Mouse (Mus musculus): ENCODE data around the gene Sp8.

Sp8 gene

GRCm38 (mm10) chr12:118846221-118846620 is at the start of gene Sp8:
Gene Sp8, plus strand, starts transcription at chr12:118846329.
- no peak for DNase-seq

GRCm38 (mm10) chr12:118811328-118811961 is 34.7 kb upstream of the Sp8 start:
- DNase-seq, result no peak

GRCm38 (mm10) chr12:118814561-118814960 is 31.6 kb upstream of the Sp8 start:
- DNase-seq, result no peak

GRCm38 (mm10) chr12:118816156-118816555 is 30.0 kb upstream of the Sp8 start:
- DNase-seq, result no peak

GRCm38 (mm10) chr12:118829881-118830280 is 16.2 kb upstream of the Sp8 start:
- no peak for DNase-seq

- DNase-seq, result no peak
Measured at GRCm38 (mm10) chr12:118836411-118837341, 9.5 kb upstream of the Sp8 start.

GRCm38 (mm10) chr12:118837361-118837760 is 8.8 kb upstream of the Sp8 start:
- DNase-seq, result no peak

- DNase-seq, result no peak
Measured at GRCm38 (mm10) chr12:118838260-118838659, 7.9 kb upstream of the Sp8 start.

GRCm38 (mm10) chr12:118839398-118839797 is 6.7 kb upstream of the Sp8 start:
- no peak for DNase-seq

GRCm38 (mm10) chr12:118840301-118840700 is 5.8 kb upstream of the Sp8 start:
- DNase-seq, result no peak

GRCm38 (mm10) chr12:118840861-118841260 is 5.3 kb upstream of the Sp8 start:
- no peak for DNase-seq

- DNase-seq, result no peak
Measured at GRCm38 (mm10) chr12:118841381-118841922, 4.7 kb upstream of the Sp8 start.

- DNase-seq, result no peak
Measured at GRCm38 (mm10) chr12:118841971-118842550, 4.1 kb upstream of the Sp8 start.

GRCm38 (mm10) chr12:118842671-118843411 is 3.3 kb upstream of the Sp8 start:
- no peak for DNase-seq

- no peak for DNase-seq
Measured at GRCm38 (mm10) chr12:118844111-118844510, 2.0 kb upstream of the Sp8 start.

- no peak for DNase-seq
Measured at GRCm38 (mm10) chr12:118844841-118845240, 1.3 kb upstream of the Sp8 start.

GRCm38 (mm10) chr12:118845351-118845750 is 778 bp upstream of the Sp8 start:
- DNase-seq, result no peak

GRCm38 (mm10) chr12:118846649-118847321 is 656 bp downstream of the Sp8 start:
- DNase-seq, result no peak

- no peak for DNase-seq
Measured at GRCm38 (mm10) chr12:118847381-118847780, 1.3 kb downstream of the Sp8 start.

GRCm38 (mm10) chr12:118847861-118848495 is 1.8 kb downstream of the Sp8 start:
- DNase-seq, result no peak

- DNase-seq, result no peak
Measured at GRCm38 (mm10) chr12:118848496-118849202, 2.5 kb downstream of the Sp8 start.

Measured in layer of hippocampus, adult 9-11 months (tissue).